ENCODE assay signal across 9 mouse cellular contexts in genomic region chr6:49269200-49269599, GRCm38 (mm10). TPM values are rescaled to one million over a fixed set of nuclear protein-coding genes. Genes with fewer than 3 reads are reported as not detected.
A peak's percentile ranks its signal among the peaks of the same experiment; 100 is the strongest.
DNase-seq lines count a peak whose midpoint lies in the region; ATAC-seq and TF ChIP-seq lines count a peak whose summit lies in the region.
"Had no signal": no experiment of that assay in that cellular context is flagged by ENCODE, and none has a peak within 500 bp of the region (broad histone marks: within the 10 kb centered on the region; RNA-seq: fewer than 3 reads in every experiment).

No protein-coding gene starts in this region.

- H3K4me3 ChIP-seq in heart, embryonic 11.5 days (ENCODE audit: low read depth, low read length), result no peak overlapping the region
- no peak overlapping the region for H3K4me3 ChIP-seq in forebrain, postnatal 0 days (ENCODE audit: low read depth, low read length)
- no peak overlapping the region for H3K4me3 ChIP-seq in small intestine, adult 2 months (ENCODE audit: low read depth, low read length)
- H3K4me3 ChIP-seq: neural tube, embryonic 12.5 days had no signal

- no peak overlapping the region for H3K27ac ChIP-seq in heart, embryonic 11.5 days (ENCODE audit: low read depth, low read length)
- H3K27ac ChIP-seq in forebrain, postnatal 0 days (ENCODE audit: low read depth, low read length), result no peak overlapping the region
- no peak overlapping the region for H3K27ac ChIP-seq in small intestine, adult 2 months (ENCODE audit: insufficient read depth, low read depth, low read length)
- H3K27ac ChIP-seq: neural tube, embryonic 12.5 days had no signal

- H3K4me1 ChIP-seq in heart, embryonic 11.5 days (ENCODE audit: control insufficient read depth, insufficient read depth, low read length), result no peaks in the 10 kb centered on the region
- no peaks in the 10 kb centered on the region for H3K4me1 ChIP-seq in forebrain, postnatal 0 days (ENCODE audit: insufficient read depth)
- H3K4me1 ChIP-seq in small intestine, adult 2 months (ENCODE audit: control insufficient read depth, insufficient read depth, insufficient read length, low read length), result 0 out of 2 replicates have a peak, but pooled peaks cover 2% of the 10 kb centered on the region
- H3K4me1 ChIP-seq: neural tube, embryonic 12.5 days had no signal

- H3K27me3 ChIP-seq in heart, embryonic 11.5 days (ENCODE audit: control insufficient read depth, insufficient read depth, low read length), result no peaks in the 10 kb centered on the region
- no peaks in the 10 kb centered on the region for H3K27me3 ChIP-seq in forebrain, postnatal 0 days (ENCODE audit: insufficient read depth, low read length)
- H3K27me3 ChIP-seq in small intestine, adult 2 months (ENCODE audit: control insufficient read depth, insufficient read depth, low read length), result no peaks in the 10 kb centered on the region
- H3K27me3 ChIP-seq: neural tube, embryonic 12.5 days had no signal

- WGBS in heart, embryonic 11.5 days (ENCODE audit: insufficient replicate concordance), result 11% methylated on average over 5 of the region's 5 CpGs
- WGBS in forebrain, postnatal 0 days, result 23% methylated on average over 5 of the region's 5 CpGs
- WGBS in small intestine, adult 2 months, result 19% methylated on average over 5 of the region's 5 CpGs

- peak; percentile 93 for DNase-seq in heart, adult 11 months
- peak; percentile 75 for DNase-seq in cerebellum, adult 18-20 months
- peak; percentile 82 for DNase-seq in forebrain, postnatal 0 days
- DNase-seq in left cerebral cortex, adult 11 months (ENCODE audit: low spot score), result peak; percentile 48

- no peak overlapping the region for H3K9ac ChIP-seq in heart, embryonic 11.5 days (ENCODE audit: low read depth, low read length)
- H3K9ac ChIP-seq in forebrain, postnatal 0 days, result no peak overlapping the region
- H3K9ac ChIP-seq: neural tube, embryonic 12.5 days had no signal

- H3K4me2 ChIP-seq in heart, embryonic 11.5 days, result no peak overlapping the region
- H3K4me2 ChIP-seq in forebrain, postnatal 0 days (ENCODE audit: low read depth), result no peak overlapping the region
- H3K4me2 ChIP-seq: neural tube, embryonic 12.5 days had no signal

- no peak for TF ChIP-seq POLR2A in small intestine, adult 2 months (IDR thresholded peaks at IDR 0.05; ENCODE audit: low read depth, low read length)

- no peaks in the 10 kb centered on the region for H3K36me3 ChIP-seq in heart, embryonic 11.5 days (ENCODE audit: control insufficient read depth, insufficient read depth, low read length)
- no peaks in the 10 kb centered on the region for H3K36me3 ChIP-seq in forebrain, postnatal 0 days (ENCODE audit: insufficient read depth)
- no peaks in the 10 kb centered on the region for H3K36me3 ChIP-seq in small intestine, adult 2 months (ENCODE audit: control insufficient read depth, insufficient read depth, low read length)
- H3K36me3 ChIP-seq: neural tube, embryonic 12.5 days had no signal

- H3K9me3 ChIP-seq in heart, embryonic 11.5 days (replicated peaks; ENCODE audit: control insufficient read depth, low read length), result no peaks in the 10 kb centered on the region
- no peaks in the 10 kb centered on the region for H3K9me3 ChIP-seq in forebrain, postnatal 0 days (ENCODE audit: low read length)
- H3K9me3 ChIP-seq: neural tube, embryonic 12.5 days had no signal

- TF ChIP-seq CTCF in forebrain, postnatal 0 days (IDR thresholded peaks at IDR 0.05; ENCODE audit: low read depth), result peak; percentile 84
- peak; percentile 81; the same call in 1 of the 2 replicates for TF ChIP-seq CTCF in small intestine, adult 2 months (IDR thresholded peaks at IDR 0.05; ENCODE audit: extremely low read depth, insufficient read length, insufficient replicate concordance, low read depth, low read length)

- no peak for ATAC-seq in heart, embryonic 11.5 days (replicated peaks; ENCODE audit: insufficient number of reproducible peaks, low FRiP score, low TSS enrichment)
- ATAC-seq in forebrain, postnatal 0 days, result peak; percentile 76
- ATAC-seq in hematopoietic stem cell, adult 5-6 weeks (replicated peaks in 1 of 2; ENCODE audit: insufficient read depth in 1 of 2, low FRiP score in 2 of 2, low TSS enrichment in 1 of 2, low read depth in 1 of 2, poor library complexity in 2 of 2, severe bottlenecking in 2 of 2), result peak; percentile 73 to 89
- ATAC-seq in megakaryocyte, adult 5-6 weeks (ENCODE audit: poor library complexity, severe bottlenecking), result peak; percentile 96

RNA-seq across cellular contexts. Expression of gene Tra2a, which starts 5.4 kb away (rescaled TPM):
- polyA plus RNA-seq in heart, embryonic 11.5 days (2014; fragmentation: Nextera tagmentation; extraction: Ambion mirVana), result 27.3 and 40.4 TPM in 2 replicates
- total RNA-seq in forebrain, postnatal 0 days (2014; rRNA removed), result 75.7 and 81.7 TPM in 2 replicates
- 43.5 and 45.9 TPM in 2 replicates for polyA plus RNA-seq in forebrain, postnatal 0 days (2015; fragmentation: Nextera tagmentation; extraction: Ambion mirVana)
- 204 and 234 TPM in 2 replicates for total RNA-seq in hematopoietic stem cell, adult 5-6 weeks (2017)
- 124 and 144 TPM in 2 replicates for total RNA-seq in megakaryocyte, adult 5-6 weeks (2015)
- total RNA-seq in megakaryocyte, adult 5-6 weeks (2017), result 98.9 and 106 TPM in 2 replicates
- polyA plus RNA-seq in small intestine, adult 2 months (2012; rRNA removed), result 9.6 and 15.8 TPM in 2 replicates

RNA-seq across cellular contexts. Expression of gene Ccdc126, which starts 49.9 kb away (rescaled TPM):
- 7.1 and 7.9 TPM in 2 replicates for polyA plus RNA-seq in heart, embryonic 11.5 days (2014; fragmentation: Nextera tagmentation; extraction: Ambion mirVana)
- 6.7 and 11.3 TPM in 2 replicates for total RNA-seq in forebrain, postnatal 0 days (2014; rRNA removed)
- polyA plus RNA-seq in forebrain, postnatal 0 days (2015; fragmentation: Nextera tagmentation; extraction: Ambion mirVana), result 8.1 and 8.4 TPM in 2 replicates
- 5.6 and 7.6 TPM in 2 replicates for total RNA-seq in hematopoietic stem cell, adult 5-6 weeks (2017)
- 6.8 TPM in 2 replicates for total RNA-seq in megakaryocyte, adult 5-6 weeks (2015)
- total RNA-seq in megakaryocyte, adult 5-6 weeks (2017), result 5.2 and 5.8 TPM in 2 replicates
- 0.68 and 0.77 TPM in 2 replicates for polyA plus RNA-seq in small intestine, adult 2 months (2012; rRNA removed)

RNA-seq across cellular contexts. Expression of gene Igf2bp3, which starts 54.4 kb away (rescaled TPM):
- 74.4 and 78.3 TPM in 2 replicates for polyA plus RNA-seq in heart, embryonic 11.5 days (2014; fragmentation: Nextera tagmentation; extraction: Ambion mirVana)
- total RNA-seq in forebrain, postnatal 0 days (2014; rRNA removed), result 9.1 and 12.8 TPM in 2 replicates
- 12.3 and 13.5 TPM in 2 replicates for polyA plus RNA-seq in forebrain, postnatal 0 days (2015; fragmentation: Nextera tagmentation; extraction: Ambion mirVana)
- total RNA-seq in hematopoietic stem cell, adult 5-6 weeks (2017), result 0.06 and 0.25 TPM in 2 replicates
- 0.02 and 0.05 TPM in 2 replicates for total RNA-seq in megakaryocyte, adult 5-6 weeks (2015)
- not detected in 2 replicates for total RNA-seq in megakaryocyte, adult 5-6 weeks (2017)
- 0.06 and 0.09 TPM in 2 replicates for polyA plus RNA-seq in small intestine, adult 2 months (2012; rRNA removed)
